Mouse (Mus musculus): ENCODE data around the gene Ifit2. TPM values are rescaled to one million over a fixed set of nuclear protein-coding genes. Genes with fewer than 3 reads are reported as not detected.

Ifit2 gene
- 27.8 and 32.2 TPM in 2 replicates for total RNA-seq (2017)

GRCm38 (mm10) chr19:34550534-34551223 is at the start of gene Ifit2:
Gene Ifit2, plus strand, starts transcription at chr19:34550694.
- peak; percentile 84 for ATAC-seq (ENCODE audit: extremely low read depth, insufficient number of reproducible peaks, low FRiP score, poor library complexity, severe bottlenecking)

DNA sequence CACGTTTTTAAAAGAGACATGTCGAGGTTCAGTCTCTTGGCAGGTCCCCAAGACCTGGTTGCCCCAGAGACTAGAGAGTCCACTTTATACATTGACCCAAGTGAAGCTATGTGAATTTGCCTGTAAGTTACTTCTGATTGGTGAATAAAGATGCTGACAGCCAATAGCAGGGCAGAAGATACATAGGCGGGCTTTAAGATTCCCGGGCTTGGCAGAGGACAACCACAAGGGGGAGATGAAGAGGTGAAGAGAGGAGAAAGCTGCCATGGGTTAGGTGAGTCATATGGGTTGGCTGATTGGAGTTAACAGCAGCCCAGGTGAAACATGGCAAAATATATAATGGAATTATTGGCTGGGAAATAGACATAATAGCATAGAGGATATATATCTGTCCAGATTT is 49.7 kb upstream of the Ifit2 start:
- peak; percentile 96 for ATAC-seq (ENCODE audit: extremely low read depth, insufficient number of reproducible peaks, low FRiP score, poor library complexity, severe bottlenecking)

- ATAC-seq (ENCODE audit: extremely low read depth, insufficient number of reproducible peaks, low FRiP score, poor library complexity, severe bottlenecking), result no peak
Observed at GRCm38 (mm10) chr19:34505161-34505721, 45.3 kb upstream of the Ifit2 start.

GRCm38 (mm10) chr19:34510717-34511116 is 39.8 kb upstream of the Ifit2 start:
- no peak for ATAC-seq (ENCODE audit: extremely low read depth, insufficient number of reproducible peaks, low FRiP score, poor library complexity, severe bottlenecking)

DNA sequence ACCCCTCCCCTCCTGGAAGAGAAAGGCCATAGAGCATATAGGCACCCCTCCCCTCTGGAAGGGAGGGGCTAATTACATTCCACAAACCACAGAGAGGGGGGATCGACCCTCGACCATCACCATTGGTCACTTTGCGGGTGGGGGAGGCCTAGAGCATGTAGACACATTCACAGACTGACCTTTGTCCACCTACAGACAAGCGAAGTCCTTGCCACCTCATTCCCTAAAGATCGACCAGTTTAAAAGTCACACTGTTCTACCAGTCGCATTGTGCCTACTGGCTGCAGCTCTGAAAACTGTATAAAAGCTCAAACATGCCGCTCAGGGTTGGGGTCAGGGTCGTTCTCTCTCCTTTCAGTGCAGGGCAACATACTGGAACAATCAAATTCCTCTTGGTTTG is 39.0 kb upstream of the Ifit2 start:
- no peak for ATAC-seq (ENCODE audit: extremely low read depth, insufficient number of reproducible peaks, low FRiP score, poor library complexity, severe bottlenecking)

DNA sequence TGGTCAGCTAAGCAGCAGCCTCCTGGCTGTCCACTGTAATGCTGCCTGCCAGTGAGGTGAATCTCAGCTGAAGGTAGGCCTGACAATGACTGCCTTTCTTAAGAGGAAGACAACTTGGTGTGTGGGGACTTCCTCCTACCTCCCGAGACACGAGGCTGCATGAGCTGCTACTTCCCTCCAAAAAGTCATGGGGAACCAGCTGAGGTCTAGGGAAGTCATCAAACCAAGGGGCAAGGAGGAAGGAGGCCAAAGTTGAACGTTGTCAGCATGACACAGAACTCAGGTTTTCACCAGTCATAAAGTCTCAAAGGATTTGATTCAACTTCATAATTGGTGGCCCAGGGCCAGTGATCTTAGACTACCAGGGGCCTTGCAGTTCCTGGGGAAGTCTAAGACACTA is 34.8 kb upstream of the Ifit2 start:
- ATAC-seq (ENCODE audit: extremely low read depth, insufficient number of reproducible peaks, low FRiP score, poor library complexity, severe bottlenecking), result peak; percentile 94

DNA sequence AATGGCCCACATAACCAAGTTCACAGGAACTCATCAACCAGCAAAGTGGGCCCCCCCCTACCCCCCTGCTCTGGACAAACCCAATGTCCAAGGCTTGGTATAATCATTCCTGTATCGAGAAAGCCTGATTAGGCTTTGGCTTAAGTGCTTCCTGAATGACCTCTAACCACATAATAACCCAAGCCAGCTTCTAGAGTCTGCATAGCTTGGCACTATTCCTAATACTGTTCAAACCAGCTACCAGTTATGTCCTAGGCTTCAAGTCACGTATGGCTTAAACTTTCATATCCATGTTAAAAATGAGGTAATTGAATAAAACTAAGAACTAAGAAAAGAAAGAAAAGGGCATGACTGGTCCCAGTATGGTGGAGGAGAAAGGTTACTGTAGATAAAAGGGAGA is 34.1 kb upstream of the Ifit2 start:
- ATAC-seq (ENCODE audit: extremely low read depth, insufficient number of reproducible peaks, low FRiP score, poor library complexity, severe bottlenecking), result no peak

GRCm38 (mm10) chr19:34517197-34517596 is 33.3 kb upstream of the Ifit2 start:
- no peak for ATAC-seq (ENCODE audit: extremely low read depth, insufficient number of reproducible peaks, low FRiP score, poor library complexity, severe bottlenecking)

GRCm38 (mm10) chr19:34517812-34518594 is 32.5 kb upstream of the Ifit2 start:
- ATAC-seq (ENCODE audit: extremely low read depth, insufficient number of reproducible peaks, low FRiP score, poor library complexity, severe bottlenecking), result no peak

DNA sequence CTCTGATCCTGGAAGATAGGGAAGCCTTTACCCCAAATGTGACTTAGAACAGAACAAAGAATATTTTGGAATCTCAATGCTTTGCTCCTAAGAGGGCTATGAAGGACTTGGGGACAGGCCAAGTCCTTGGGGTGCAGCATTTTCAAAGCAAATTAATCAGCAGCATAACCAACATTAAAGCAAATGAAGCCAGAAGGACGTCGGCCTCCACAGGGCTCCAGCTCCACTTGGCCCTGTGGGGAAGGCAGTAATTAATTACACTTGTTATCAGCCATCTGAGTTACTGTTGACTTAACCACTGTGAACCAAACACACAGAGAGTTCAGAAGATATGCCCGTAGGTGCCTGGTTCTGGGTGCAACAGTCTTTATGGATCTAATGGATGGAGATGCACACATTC is 31.7 kb upstream of the Ifit2 start:
- no peak for ATAC-seq (ENCODE audit: extremely low read depth, insufficient number of reproducible peaks, low FRiP score, poor library complexity, severe bottlenecking)

DNA sequence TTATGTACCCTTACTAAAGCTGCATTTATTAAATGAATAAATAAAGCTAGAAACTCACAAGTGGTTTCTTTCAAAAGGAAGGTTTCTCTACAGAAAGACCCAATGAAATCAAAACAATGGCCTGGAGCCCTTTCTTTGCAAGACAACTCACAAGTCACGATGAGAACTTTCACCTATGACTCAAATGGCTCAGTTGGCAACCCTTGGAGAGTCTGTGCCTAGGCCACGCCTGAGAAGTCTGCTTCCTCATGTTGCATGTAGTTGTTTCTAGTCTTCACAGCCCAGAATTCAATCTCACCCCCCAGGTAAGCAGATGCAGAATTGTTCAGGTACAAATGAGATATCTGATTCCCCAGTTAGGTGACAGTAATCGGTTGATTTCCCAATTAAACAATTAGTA is 30.8 kb upstream of the Ifit2 start:
- ATAC-seq (ENCODE audit: extremely low read depth, insufficient number of reproducible peaks, low FRiP score, poor library complexity, severe bottlenecking), result no peak

- ATAC-seq (ENCODE audit: extremely low read depth, insufficient number of reproducible peaks, low FRiP score, poor library complexity, severe bottlenecking), result no peak
Observed at GRCm38 (mm10) chr19:34520051-34520450, 30.4 kb upstream of the Ifit2 start.

DNA sequence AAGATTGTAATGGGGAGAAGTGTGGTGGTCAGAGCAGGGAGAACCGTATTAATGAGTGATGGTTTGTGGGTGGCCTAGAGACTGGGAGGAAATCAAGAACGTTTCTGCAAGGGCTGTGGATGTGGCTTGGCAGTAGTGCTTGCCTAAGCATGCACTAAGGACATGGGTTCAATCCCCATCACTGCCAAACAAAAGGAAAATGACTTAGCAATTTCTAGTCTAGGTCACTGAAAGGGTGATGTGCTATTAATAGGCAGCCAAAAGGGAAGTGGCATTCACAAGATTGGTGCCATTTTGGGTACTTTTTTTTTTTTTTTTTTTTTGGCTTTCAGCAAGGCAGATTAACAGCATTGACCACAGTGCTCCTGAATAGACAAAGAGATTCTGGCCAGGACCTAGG is 29.1 kb upstream of the Ifit2 start:
- peak; percentile 42; the same call in 1 of the 2 replicates for ATAC-seq (ENCODE audit: extremely low read depth, insufficient number of reproducible peaks, low FRiP score, poor library complexity, severe bottlenecking)

DNA sequence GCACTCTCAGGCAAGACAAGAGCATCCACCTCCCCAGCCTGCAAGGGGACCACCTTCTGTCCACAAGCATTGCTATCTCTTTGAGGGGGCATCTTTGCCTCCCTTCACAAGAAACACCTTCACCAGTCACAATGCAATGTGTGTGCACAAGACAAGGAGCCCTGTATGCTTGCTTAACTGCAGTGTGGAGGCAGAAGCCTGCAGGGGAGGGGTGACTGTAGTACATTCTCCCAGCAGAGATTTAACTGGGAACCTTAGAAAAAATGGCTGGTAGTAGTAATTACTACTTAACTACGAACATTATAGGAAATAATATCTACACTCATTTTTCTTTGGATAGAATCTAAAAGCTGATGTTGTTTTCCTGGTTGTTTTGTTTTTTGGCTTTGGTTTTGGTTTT is 28.5 kb upstream of the Ifit2 start:
- no peak for ATAC-seq (ENCODE audit: extremely low read depth, insufficient number of reproducible peaks, low FRiP score, poor library complexity, severe bottlenecking)

- ATAC-seq (ENCODE audit: extremely low read depth, insufficient number of reproducible peaks, low FRiP score, poor library complexity, severe bottlenecking), result no peak
Observed at GRCm38 (mm10) chr19:34523106-34523725, 27.3 kb upstream of the Ifit2 start.

DNA sequence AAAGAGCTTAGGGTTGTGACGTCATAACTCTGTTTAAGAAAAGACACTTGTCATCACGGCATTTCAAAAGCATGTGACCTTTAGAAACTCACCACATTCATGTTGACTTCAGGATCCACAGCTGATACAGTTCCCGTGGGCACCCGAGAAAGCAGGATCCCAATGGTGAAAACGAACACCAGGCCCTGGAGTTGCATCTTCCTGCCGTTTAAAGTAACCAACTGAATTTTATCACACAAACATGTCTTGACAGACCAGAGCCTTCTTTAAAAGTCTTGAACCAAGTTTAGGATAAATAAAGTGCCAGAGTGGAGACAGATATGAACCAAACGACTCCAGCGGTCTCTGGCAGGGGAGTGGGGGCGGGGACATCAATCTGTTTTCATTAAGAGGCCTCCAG is 25.8 kb upstream of the Ifit2 start:
- no peak for ATAC-seq (ENCODE audit: extremely low read depth, insufficient number of reproducible peaks, low FRiP score, poor library complexity, severe bottlenecking)

DNA sequence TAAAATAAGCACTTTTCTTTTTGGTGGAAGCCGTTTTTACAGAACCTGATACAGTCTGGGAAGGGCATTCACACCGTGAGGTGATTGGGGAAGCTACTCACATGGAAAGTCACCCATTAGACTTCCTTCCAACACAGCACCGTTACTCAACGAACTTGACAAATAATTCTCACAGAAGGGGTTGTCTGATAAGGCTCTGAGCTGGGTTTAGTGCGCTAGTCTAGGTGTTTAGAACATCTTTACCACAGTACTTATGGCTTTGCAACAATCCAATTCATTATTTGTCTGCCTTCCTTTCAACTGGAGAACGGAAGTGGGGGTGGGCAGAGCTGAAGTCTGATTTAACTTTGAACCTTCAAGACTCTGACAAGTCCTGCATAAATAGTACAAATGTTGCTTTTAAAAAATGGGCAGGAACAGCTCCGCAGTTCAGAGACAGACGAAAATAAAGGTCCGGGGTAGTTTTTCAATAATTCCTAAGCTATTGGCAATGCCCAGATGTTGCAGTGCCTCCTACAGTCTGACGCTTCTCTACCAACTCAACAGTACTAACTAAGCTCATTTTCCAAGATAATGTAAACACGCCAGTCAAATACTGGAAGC is 24.1 kb upstream of the Ifit2 start:
- ATAC-seq (ENCODE audit: extremely low read depth, insufficient number of reproducible peaks, low FRiP score, poor library complexity, severe bottlenecking), result no peak

GRCm38 (mm10) chr19:34526941-34527682 is 23.4 kb upstream of the Ifit2 start, which contains the start of gene Lipa:
Gene Lipa, minus strand, starts transcription at chr19:34527474.
- ATAC-seq (ENCODE audit: extremely low read depth, insufficient number of reproducible peaks, low FRiP score, poor library complexity, severe bottlenecking), result peak; percentile 100

Data from neutrophil, adult 5-6 weeks (primary cell).